Mouse (Mus musculus): ENCODE data around the gene Fblim1. TPM values are rescaled to one million over a fixed set of nuclear protein-coding genes. Genes with fewer than 3 reads are reported as not detected.

Gene Fblim1
- polyA plus RNA-seq, 1 experiment, result 9.3 TPM

GRCm38 (mm10) chr4:141540844-141541243 lies 65.1 kb downstream of the Fblim1 start:
- TF ChIP-seq CTCF (IDR thresholded peaks at IDR 0.05; ENCODE audit: control insufficient read depth, insufficient read depth, low read length) (no peak), POLR2A (IDR thresholded peaks at IDR 0.05; ENCODE audit: borderline replicate concordance, control insufficient read depth, low read depth, low read length) (no peak)
- H3K4me3 ChIP-seq (replicated peaks; ENCODE audit: control insufficient read depth, low read depth, low read length), result no peak overlapping the region
- 15% methylated on average over 3 of the region's 3 CpGs for WGBS
- peaks cover 2% of the 10 kb centered on the region for H3K4me1 ChIP-seq (ENCODE audit: control insufficient read depth, insufficient read depth, low read length)
- no peak overlapping the region for H3K27ac ChIP-seq (ENCODE audit: control insufficient read depth, insufficient read depth, low read depth, low read length, poor library complexity)

- TF ChIP-seq POLR2A (IDR thresholded peaks at IDR 0.05; ENCODE audit: borderline replicate concordance, control insufficient read depth, low read depth, low read length) (no peak), CTCF (IDR thresholded peaks at IDR 0.05; ENCODE audit: control insufficient read depth, insufficient read depth, low read length) (no peak)
- peaks cover 2% of the 10 kb centered on the region for H3K4me1 ChIP-seq (ENCODE audit: control insufficient read depth, insufficient read depth, low read length)
- H3K27ac ChIP-seq (ENCODE audit: control insufficient read depth, insufficient read depth, low read depth, low read length, poor library complexity), result peak overlapping the region; percentile 99; the same call in 1 of the 2 replicates
- H3K4me3 ChIP-seq (replicated peaks; ENCODE audit: control insufficient read depth, low read depth, low read length), result no peak overlapping the region
- 30% methylated on average over 12 of the region's 12 CpGs for WGBS
Observed at GRCm38 (mm10) chr4:141539213-141539767, 66.6 kb downstream of the Fblim1 start.

- TF ChIP-seq CTCF (IDR thresholded peaks at IDR 0.05; ENCODE audit: control insufficient read depth, insufficient read depth, low read length), result no peak
- TF ChIP-seq POLR2A (IDR thresholded peaks at IDR 0.05; ENCODE audit: borderline replicate concordance, control insufficient read depth, low read depth, low read length), result peak; percentile 64; the same call in 1 of the 2 replicates
- Histone ChIP-seq H3K4me1 (ENCODE audit: control insufficient read depth, insufficient read depth, low read length) (peaks cover 2% of the 10 kb centered on the region), H3K27ac (ENCODE audit: control insufficient read depth, insufficient read depth, low read depth, low read length, poor library complexity) (peak within 1 kb of the TSS; percentile 99), H3K4me3 (replicated peaks; ENCODE audit: control insufficient read depth, low read depth, low read length) (peak within 1 kb of the TSS; percentile 98)
- under 1% methylated on average over 88 of the region's 88 CpGs for WGBS
Observed at GRCm38 (mm10) chr4:141538408-141539212, 67.3 kb downstream of the Fblim1 start, which contains the start of gene Spen. TSS of gene Spen (minus strand) at chr4:141538597.

GRCm38 (mm10) chr4:141537706-141538407 lies 68.0 kb downstream of the Fblim1 start:
- peak overlapping the region; percentile 98 for H3K4me3 ChIP-seq (replicated peaks; ENCODE audit: control insufficient read depth, low read depth, low read length)
- peaks cover 2% of the 10 kb centered on the region for H3K4me1 ChIP-seq (ENCODE audit: control insufficient read depth, insufficient read depth, low read length)
- under 1% methylated on average over 101 of the region's 101 CpGs for WGBS

GRCm38 (mm10) chr4:141537226-141537610 lies 68.7 kb downstream of the Fblim1 start:
- peaks cover 2% of the 10 kb centered on the region for H3K4me1 ChIP-seq (ENCODE audit: control insufficient read depth, insufficient read depth, low read length)
- WGBS, result under 1% methylated on average over 14 of the region's 14 CpGs
- TF ChIP-seq CTCF (IDR thresholded peaks at IDR 0.05; ENCODE audit: control insufficient read depth, insufficient read depth, low read length), result no peak
- no peak for TF ChIP-seq POLR2A (IDR thresholded peaks at IDR 0.05; ENCODE audit: borderline replicate concordance, control insufficient read depth, low read depth, low read length)
- peak overlapping the region; percentile 98 for H3K4me3 ChIP-seq (replicated peaks; ENCODE audit: control insufficient read depth, low read depth, low read length)
- H3K27ac ChIP-seq (ENCODE audit: control insufficient read depth, insufficient read depth, low read depth, low read length, poor library complexity), result peak overlapping the region; percentile 99; the same call in 1 of the 2 replicates

More at GRCm38 (mm10) chr4:141537706-141538407, 68.0 kb downstream of the Fblim1 start:
- TF ChIP-seq CTCF (IDR thresholded peaks at IDR 0.05; ENCODE audit: control insufficient read depth, insufficient read depth, low read length) (no peak), POLR2A (IDR thresholded peaks at IDR 0.05; ENCODE audit: borderline replicate concordance, control insufficient read depth, low read depth, low read length) (no peak)
- H3K27ac ChIP-seq (ENCODE audit: control insufficient read depth, insufficient read depth, low read depth, low read length, poor library complexity), result peak overlapping the region; percentile 99

GRCm38 (mm10) chr4:141536291-141537225 lies 69.3 kb downstream of the Fblim1 start:
- under 1% methylated on average over 61 of the region's 61 CpGs for WGBS
- H3K4me1 ChIP-seq (ENCODE audit: control insufficient read depth, insufficient read depth, low read length), result peaks cover 2% of the 10 kb centered on the region

GRCm38 (mm10) chr4:141534947-141535680 lies 70.8 kb downstream of the Fblim1 start:
- no peak overlapping the region for H3K4me3 ChIP-seq (replicated peaks; ENCODE audit: control insufficient read depth, low read depth, low read length)
- peaks cover 2% of the 10 kb centered on the region for H3K4me1 ChIP-seq (ENCODE audit: control insufficient read depth, insufficient read depth, low read length)
- WGBS, result 22% methylated on average over 11 of the region's 11 CpGs

More at GRCm38 (mm10) chr4:141536291-141537225, 69.3 kb downstream of the Fblim1 start:
- TF ChIP-seq POLR2A (IDR thresholded peaks at IDR 0.05; ENCODE audit: borderline replicate concordance, control insufficient read depth, low read depth, low read length), result 0 out of 2 replicates have a peak, but pooled peaks have one; percentile 15
- TF ChIP-seq CTCF (IDR thresholded peaks at IDR 0.05; ENCODE audit: control insufficient read depth, insufficient read depth, low read length), result no peak
- H3K27ac ChIP-seq (ENCODE audit: control insufficient read depth, insufficient read depth, low read depth, low read length, poor library complexity), result peak overlapping the region; percentile 66
- peak overlapping the region; percentile 98 for H3K4me3 ChIP-seq (replicated peaks; ENCODE audit: control insufficient read depth, low read depth, low read length)

More at GRCm38 (mm10) chr4:141534947-141535680, 70.8 kb downstream of the Fblim1 start:
- H3K27ac ChIP-seq (ENCODE audit: control insufficient read depth, insufficient read depth, low read depth, low read length, poor library complexity), result no peak overlapping the region
- TF ChIP-seq POLR2A (IDR thresholded peaks at IDR 0.05; ENCODE audit: borderline replicate concordance, control insufficient read depth, low read depth, low read length) (no peak), CTCF (IDR thresholded peaks at IDR 0.05; ENCODE audit: control insufficient read depth, insufficient read depth, low read length) (peak; percentile 64)

All from bone marrow, adult 2 months (tissue).